Mouse (Mus musculus): Measurements from ENCODE around the gene Fam170b.

The Fam170b gene

GRCm38 (mm10) chr14:32827165-32827564 is 6.6 kb upstream of the Fam170b start:
- peak; percentile 31 to 40 for DNase-seq (ENCODE audit: inconsistent age in 2 of 2, low spot score in 1 of 2)

- DNase-seq (ENCODE audit: inconsistent age in 2 of 2, low spot score in 1 of 2), result no peak
These were observed 5.6 kb upstream of the Fam170b start for GRCm38 (mm10) chr14:32827994-32828650.

- DNase-seq (ENCODE audit: inconsistent age in 2 of 2, low spot score in 1 of 2), result peak; percentile 70 to 82
These were observed 1.4 kb downstream of the Fam170b start for GRCm38 (mm10) chr14:32835181-32835580.

GRCm38 (mm10) chr14:32835596-32835995 is 1.8 kb downstream of the Fam170b start:
- no peak for DNase-seq (ENCODE audit: inconsistent age in 2 of 2, low spot score in 1 of 2)

- DNase-seq (ENCODE audit: inconsistent age in 2 of 2, low spot score in 1 of 2), result no peak
These were observed 2.4 kb downstream of the Fam170b start for GRCm38 (mm10) chr14:32836191-32836590.

- DNase-seq (ENCODE audit: inconsistent age in 2 of 2, low spot score in 1 of 2), result no peak
These were observed 8.3 kb downstream of the Fam170b start for GRCm38 (mm10) chr14:32842052-32842451.

GRCm38 (mm10) chr14:32854059-32854458 is 20.3 kb downstream of the Fam170b start:
- no peak for DNase-seq (ENCODE audit: inconsistent age in 2 of 2, low spot score in 1 of 2)

GRCm38 (mm10) chr14:32856246-32856645 is 22.5 kb downstream of the Fam170b start:
- DNase-seq (ENCODE audit: inconsistent age in 2 of 2, low spot score in 1 of 2), result no peak

GRCm38 (mm10) chr14:32856681-32857328 is 23.0 kb downstream of the Fam170b start, which contains the start of gene Vstm4:
Gene Vstm4, plus strand, starts transcription at chr14:32856756.
- peak; percentile 81 to 90 for DNase-seq (ENCODE audit: inconsistent age in 2 of 2, low spot score in 1 of 2)

GRCm38 (mm10) chr14:32858361-32858760 is 24.6 kb downstream of the Fam170b start:
- no peak for DNase-seq (ENCODE audit: inconsistent age in 2 of 2, low spot score in 1 of 2)

- DNase-seq (ENCODE audit: inconsistent age in 2 of 2, low spot score in 1 of 2), result no peak
These were observed 25.3 kb downstream of the Fam170b start for GRCm38 (mm10) chr14:32858941-32859510.

- peak; percentile 46 to 60 for DNase-seq (ENCODE audit: inconsistent age in 2 of 2, low spot score in 1 of 2)
These were observed 26.2 kb downstream of the Fam170b start for GRCm38 (mm10) chr14:32859831-32860569.

- DNase-seq (ENCODE audit: inconsistent age in 2 of 2, low spot score in 1 of 2), result no peak
These were observed 27.4 kb downstream of the Fam170b start for GRCm38 (mm10) chr14:32861149-32861581.

GRCm38 (mm10) chr14:32861656-32862055 is 27.9 kb downstream of the Fam170b start:
- DNase-seq (ENCODE audit: inconsistent age in 2 of 2, low spot score in 1 of 2), result no peak

- DNase-seq (ENCODE audit: inconsistent age in 2 of 2, low spot score in 1 of 2), result no peak
These were observed 31.6 kb downstream of the Fam170b start for GRCm38 (mm10) chr14:32865331-32865730.

GRCm38 (mm10) chr14:32871963-32872362 is 38.2 kb downstream of the Fam170b start:
- no peak for DNase-seq (ENCODE audit: inconsistent age in 2 of 2, low spot score in 1 of 2)

GRCm38 (mm10) chr14:32877549-32877948 is 43.8 kb downstream of the Fam170b start:
- DNase-seq (ENCODE audit: inconsistent age in 2 of 2, low spot score in 1 of 2), result no peak

GRCm38 (mm10) chr14:32880332-32880731 is 46.6 kb downstream of the Fam170b start:
- peak in 1 of 2 experiments; percentile 69 for DNase-seq (ENCODE audit: inconsistent age in 2 of 2, low spot score in 1 of 2)

GRCm38 (mm10) chr14:32881693-32882092 is 47.9 kb downstream of the Fam170b start:
- DNase-seq (ENCODE audit: inconsistent age in 2 of 2, low spot score in 1 of 2), result peak; percentile 73 to 86
